Mouse (Mus musculus) megakaryocyte, embryonic 14.5 days (primary cell): ENCODE measurements at regions not wholly inside any gene's neighbourhood (a gene's known extent, or its start where the extent isn't known, plus 50 kb on each side); places are given as distances from the start of the nearest gene placed in this dataset.

Experiments used
- FLI1 ChIP-seq: IDR thresholded peaks from 2 replicates; pipeline ENCODE4 v1.6.1; 2012; ENCODE audit warnings: low read length, inconsistent platforms, mixed read lengths
- GATA1 ChIP-seq: IDR thresholded peaks from 3 replicates; pipeline ENCODE4 v1.6.1; 2012; ENCODE audit warnings: mixed read lengths, low read length, inconsistent platforms, borderline replicate concordance

GRCm38 (mm10) chr3:6183400-6183799 is 432.8 kb downstream of the Gm8797 start:
- TF ChIP-seq GATA1 (no peak), FLI1 (no peak)
